Mouse (Mus musculus) cerebellum, adult 9-11 months (tissue): ENCODE measurements around the gene Serpinb6d.

Experiments used
- DNase-seq: peaks from one replicate; pipeline ENCODE4 v3.0.0; 2022

Serpinb6d gene

DNA sequence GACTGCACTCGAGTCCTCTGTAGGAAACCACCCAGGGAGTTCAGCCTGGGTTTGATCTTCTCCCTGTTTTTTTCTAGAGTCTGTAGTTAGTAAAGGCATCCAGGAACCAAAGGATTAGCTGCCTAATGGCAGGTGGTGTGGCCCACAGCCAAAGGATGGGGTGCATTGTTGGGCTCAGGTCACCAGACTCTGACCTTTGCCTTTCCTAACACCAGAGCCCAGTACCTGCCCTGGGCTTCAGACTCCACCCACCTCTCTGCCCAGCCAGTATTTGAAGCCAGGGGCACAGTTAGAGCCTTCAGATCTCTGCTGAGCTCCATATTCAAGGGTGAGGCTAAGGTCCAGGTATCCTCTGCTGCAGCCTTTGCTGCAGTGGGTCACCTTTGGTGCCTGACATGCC lies at the start of gene Serpinb6d:
Gene Serpinb6d (plus strand): TSS at position 301 of the 400 bp plus-strand sequence.
- DNase-seq = no peak

- DNase-seq = no peak
These were observed 38.3 kb upstream of the Serpinb6d start for GRCm38 (mm10) chr13:33622921-33623320.

- DNase-seq = no peak
These were observed 18.7 kb upstream of the Serpinb6d start for GRCm38 (mm10) chr13:33642540-33642939.

DNA sequence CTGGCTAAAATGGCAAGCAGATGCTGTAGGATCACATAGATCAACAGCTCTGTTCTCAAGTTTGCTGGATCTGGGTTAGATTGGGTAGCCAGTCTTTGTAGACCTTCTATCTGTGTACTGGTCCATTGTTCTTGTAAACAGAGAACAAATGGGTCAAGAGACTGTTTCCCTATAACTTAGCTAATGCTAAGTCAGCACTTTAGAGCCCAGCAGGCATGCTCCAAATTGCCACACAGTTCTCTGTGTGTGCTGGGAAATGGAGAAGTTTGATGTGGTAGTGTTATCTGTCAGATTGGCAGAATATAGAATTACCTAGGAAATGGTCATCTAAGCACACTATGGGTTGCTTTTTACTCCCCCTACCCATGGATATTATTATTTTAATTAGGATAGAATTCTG lies 1.3 kb downstream of the Serpinb6d start:
- DNase-seq = no peak

- DNase-seq = no peak
These were observed 59.1 kb downstream of the Serpinb6d start for GRCm38 (mm10) chr13:33720296-33720695.
